Mouse (Mus musculus) R1 (cell line): ENCODE measurements around the gene Armc3.

Experiments
- DNase-seq: peaks from one replicate; pipeline ENCODE4 v3.0.0-alpha.2; 2018; ENCODE audit warnings: low read depth, low spot score

The Armc3 gene

GRCm38 (mm10) chr2:19348454-19348853, 149.4 kb downstream of the Armc3 start:
- DNase-seq, result no peak

DNA sequence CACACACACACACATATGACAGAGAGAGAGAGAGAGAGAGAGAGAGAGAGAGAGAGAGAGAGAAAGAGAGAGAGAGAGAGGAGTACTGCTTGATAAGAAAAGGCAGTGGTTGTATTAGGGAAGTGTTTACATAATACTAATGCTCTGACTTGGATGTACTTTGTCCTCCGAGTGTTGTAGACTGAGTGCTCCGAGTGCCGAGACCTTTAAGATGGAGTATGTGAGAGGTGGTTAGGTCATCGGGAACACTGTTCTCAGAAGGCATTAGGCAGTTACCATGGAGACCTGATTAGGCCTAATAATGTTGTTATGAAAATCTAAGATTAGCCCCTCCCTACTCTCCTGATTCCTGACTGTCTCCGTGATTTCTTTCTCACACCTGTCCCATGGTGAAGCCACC, 151.1 kb downstream of the Armc3 start:
- no peak for DNase-seq

- DNase-seq, result no peak
Measured at GRCm38 (mm10) chr2:19351615-19352253, 152.6 kb downstream of the Armc3 start.

DNA sequence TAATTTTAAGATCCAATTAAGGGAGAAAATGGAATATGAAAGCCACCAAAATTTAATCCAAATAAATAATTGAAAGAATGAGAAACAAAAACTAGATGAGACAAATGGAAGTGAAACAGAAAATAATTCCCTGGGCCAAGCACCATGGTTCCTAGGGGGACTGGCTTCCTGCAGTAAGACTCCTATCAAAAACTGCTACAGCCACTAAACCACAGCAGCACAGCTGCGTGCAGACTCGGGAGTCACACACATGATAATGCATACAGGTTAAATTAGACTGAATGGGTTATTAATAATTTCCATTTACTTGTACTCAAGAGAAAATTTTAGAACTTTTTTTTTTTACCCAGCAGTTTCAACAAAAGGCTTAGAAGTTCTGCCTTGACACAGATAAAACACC, 154.1 kb downstream of the Armc3 start:
- DNase-seq, result no peak
